Mouse (Mus musculus): ENCODE data around the gene Fbxo44.
"Not testable (repeated sequence)": the region's sequence is repeated elsewhere in the genome, so short reads cannot be mapped to it uniquely, and the experiment has no call there.

Gene Fbxo44

GRCm38 (mm10) chr4:148128672-148129071 lies 31.6 kb downstream of the Fbxo44 start:
- DNase-seq: no peak

GRCm38 (mm10) chr4:148128241-148128640 lies 32.0 kb downstream of the Fbxo44 start:
- DNase-seq: no peak

GRCm38 (mm10) chr4:148122694-148123066 lies 37.6 kb downstream of the Fbxo44 start:
- no peak for DNase-seq

GRCm38 (mm10) chr4:148121982-148122693 lies 38.1 kb downstream of the Fbxo44 start:
- no peak for DNase-seq

- DNase-seq: no peak
Observed at GRCm38 (mm10) chr4:148121362-148121761, 38.9 kb downstream of the Fbxo44 start.

- no peak for DNase-seq
Observed at GRCm38 (mm10) chr4:148120555-148120954, 39.7 kb downstream of the Fbxo44 start.

- not testable (repeated sequence) for DNase-seq
Observed at GRCm38 (mm10) chr4:148119578-148119977, 40.7 kb downstream of the Fbxo44 start.

- DNase-seq: no peak
Observed at GRCm38 (mm10) chr4:148117392-148117791, 42.9 kb downstream of the Fbxo44 start.

GRCm38 (mm10) chr4:148116657-148117056 lies 43.6 kb downstream of the Fbxo44 start:
- DNase-seq: no peak

- no peak for DNase-seq
Observed at GRCm38 (mm10) chr4:148115467-148115866, 44.8 kb downstream of the Fbxo44 start.

GRCm38 (mm10) chr4:148114758-148115391 lies 45.4 kb downstream of the Fbxo44 start:
- peak; percentile 76 for DNase-seq

- no peak for DNase-seq
Observed at GRCm38 (mm10) chr4:148112519-148112918, 47.8 kb downstream of the Fbxo44 start.

- no peak for DNase-seq
Observed at GRCm38 (mm10) chr4:148109215-148109614, 51.1 kb downstream of the Fbxo44 start.

GRCm38 (mm10) chr4:148108565-148109100 lies 51.6 kb downstream of the Fbxo44 start:
- DNase-seq: no peak

GRCm38 (mm10) chr4:148107621-148108291 lies 52.5 kb downstream of the Fbxo44 start:
- DNase-seq: no peak

- no peak for DNase-seq
Observed at GRCm38 (mm10) chr4:148104146-148104545, 56.1 kb downstream of the Fbxo44 start.

Data from cerebellum, adult 11 months (tissue).